Mouse (Mus musculus): ENCODE measurements around the gene Gm20605. TPM values are rescaled to one million over a fixed set of nuclear protein-coding genes. Genes with fewer than 3 reads are reported as not detected.

Gm20605 gene
- polyA plus RNA-seq, 1 experiment: 5.4 TPM

- Histone ChIP-seq H3K9me3 (replicated peaks; ENCODE audit: control insufficient read depth, insufficient read depth, low read length, poor library complexity, severe bottlenecking) (no peaks in the 10 kb centered on the region), H3K36me3 (ENCODE audit: control insufficient read depth, insufficient read depth, low read length, poor library complexity, severe bottlenecking) (no peaks in the 10 kb centered on the region), H3K4me3 (ENCODE audit: low read depth, low read length) (no peak overlapping the region), H3K27me3 (ENCODE audit: control insufficient read depth, insufficient read depth, low read length, poor library complexity, severe bottlenecking) (no peaks in the 10 kb centered on the region), H3K4me1 (ENCODE audit: control insufficient read depth, insufficient read depth, low read length) (peaks cover 3% of the 10 kb centered on the region), H3K9ac (ENCODE audit: low read depth, poor library complexity, severe bottlenecking) (no peak overlapping the region), H3K27ac (ENCODE audit: insufficient read depth, low read length) (0 out of 2 replicates have a peak overlapping the region, but pooled peaks have one; percentile 21)
- no peak for TF ChIP-seq EP300 (IDR thresholded peaks at IDR 0.05; ENCODE audit: insufficient read depth, low read depth, low read length)
- no peak for TF ChIP-seq POLR2A (IDR thresholded peaks at IDR 0.05; ENCODE audit: insufficient read depth, low read length)
- no peak for TF ChIP-seq CTCF (IDR thresholded peaks at IDR 0.05; ENCODE audit: low read depth, low read length)
Measured at GRCm38 (mm10) chr5:137615347-137615746, 13.6 kb upstream of the Gm20605 start.

- Histone ChIP-seq H3K4me3 (ENCODE audit: low read depth, low read length) (no peak overlapping the region), H3K9me3 (replicated peaks; ENCODE audit: control insufficient read depth, insufficient read depth, low read length, poor library complexity, severe bottlenecking) (no peaks in the 10 kb centered on the region), H3K27ac (ENCODE audit: insufficient read depth, low read length) (no peak overlapping the region), H3K4me1 (ENCODE audit: control insufficient read depth, insufficient read depth, low read length) (no peaks in the 10 kb centered on the region), H3K36me3 (ENCODE audit: control insufficient read depth, insufficient read depth, low read length, poor library complexity, severe bottlenecking) (no peaks in the 10 kb centered on the region), H3K9ac (ENCODE audit: low read depth, poor library complexity, severe bottlenecking) (no peak overlapping the region), H3K27me3 (ENCODE audit: control insufficient read depth, insufficient read depth, low read length, poor library complexity, severe bottlenecking) (no peaks in the 10 kb centered on the region)
- TF ChIP-seq POLR2A (IDR thresholded peaks at IDR 0.05; ENCODE audit: insufficient read depth, low read length): no peak
- no peak for TF ChIP-seq CTCF (IDR thresholded peaks at IDR 0.05; ENCODE audit: low read depth, low read length)
- TF ChIP-seq EP300 (IDR thresholded peaks at IDR 0.05; ENCODE audit: insufficient read depth, low read depth, low read length): no peak
Measured at GRCm38 (mm10) chr5:137623937-137624530, 4.9 kb upstream of the Gm20605 start.

DNA sequence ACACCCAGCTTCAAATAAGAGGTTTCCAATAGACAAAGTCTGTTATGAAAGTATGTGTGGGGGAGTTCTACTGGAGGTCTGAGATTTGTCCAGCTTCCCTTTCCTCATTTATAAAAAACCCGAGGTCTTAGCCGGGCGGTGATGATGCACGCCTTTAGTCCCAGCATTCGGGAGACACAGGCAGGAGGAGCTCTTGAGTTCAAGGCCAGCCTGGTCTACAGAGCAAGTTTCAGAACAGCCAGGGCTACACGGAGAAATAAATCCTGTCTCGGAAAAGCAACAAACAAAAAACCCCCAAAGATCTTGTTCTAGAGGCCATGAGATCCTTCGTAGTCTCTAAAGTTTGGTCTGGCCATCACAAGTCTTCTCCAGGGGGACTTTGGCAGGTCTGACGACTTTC, 984 bp upstream of the Gm20605 start:
- TF ChIP-seq CTCF (IDR thresholded peaks at IDR 0.05; ENCODE audit: low read depth, low read length) (no peak), POLR2A (IDR thresholded peaks at IDR 0.05; ENCODE audit: insufficient read depth, low read length) (no peak), EP300 (IDR thresholded peaks at IDR 0.05; ENCODE audit: insufficient read depth, low read depth, low read length) (no peak)
- Histone ChIP-seq H3K4me3 (ENCODE audit: low read depth, low read length) (peak overlapping the region; percentile 84), H3K9me3 (replicated peaks; ENCODE audit: control insufficient read depth, insufficient read depth, low read length, poor library complexity, severe bottlenecking) (no peaks in the 10 kb centered on the region), H3K4me1 (ENCODE audit: control insufficient read depth, insufficient read depth, low read length) (no peaks in the 10 kb centered on the region), H3K27me3 (ENCODE audit: control insufficient read depth, insufficient read depth, low read length, poor library complexity, severe bottlenecking) (no peaks in the 10 kb centered on the region), H3K9ac (ENCODE audit: low read depth, poor library complexity, severe bottlenecking) (peak overlapping the region; percentile 66), H3K36me3 (ENCODE audit: control insufficient read depth, insufficient read depth, low read length, poor library complexity, severe bottlenecking) (no peaks in the 10 kb centered on the region), H3K27ac (ENCODE audit: insufficient read depth, low read length) (peak overlapping the region; percentile 76)

GRCm38 (mm10) chr5:137629306-137629721, 339 bp downstream of the Gm20605 start:
- no peaks in the 10 kb centered on the region for H3K4me1 ChIP-seq (ENCODE audit: control insufficient read depth, insufficient read depth, low read length)
- peak overlapping the region; percentile 80 for H3K27ac ChIP-seq (ENCODE audit: insufficient read depth, low read length)
- no peaks in the 10 kb centered on the region for H3K36me3 ChIP-seq (ENCODE audit: control insufficient read depth, insufficient read depth, low read length, poor library complexity, severe bottlenecking)
- H3K4me3 ChIP-seq (ENCODE audit: low read depth, low read length): peak overlapping the region; percentile 71
- H3K9me3 ChIP-seq (replicated peaks; ENCODE audit: control insufficient read depth, insufficient read depth, low read length, poor library complexity, severe bottlenecking): no peaks in the 10 kb centered on the region
- no peaks in the 10 kb centered on the region for H3K27me3 ChIP-seq (ENCODE audit: control insufficient read depth, insufficient read depth, low read length, poor library complexity, severe bottlenecking)
- peak overlapping the region; percentile 74 for H3K9ac ChIP-seq (ENCODE audit: low read depth, poor library complexity, severe bottlenecking)
- TF ChIP-seq CTCF (IDR thresholded peaks at IDR 0.05; ENCODE audit: low read depth, low read length) (no peak), POLR2A (IDR thresholded peaks at IDR 0.05; ENCODE audit: insufficient read depth, low read length) (no peak), EP300 (IDR thresholded peaks at IDR 0.05; ENCODE audit: insufficient read depth, low read depth, low read length) (no peak)

DNA sequence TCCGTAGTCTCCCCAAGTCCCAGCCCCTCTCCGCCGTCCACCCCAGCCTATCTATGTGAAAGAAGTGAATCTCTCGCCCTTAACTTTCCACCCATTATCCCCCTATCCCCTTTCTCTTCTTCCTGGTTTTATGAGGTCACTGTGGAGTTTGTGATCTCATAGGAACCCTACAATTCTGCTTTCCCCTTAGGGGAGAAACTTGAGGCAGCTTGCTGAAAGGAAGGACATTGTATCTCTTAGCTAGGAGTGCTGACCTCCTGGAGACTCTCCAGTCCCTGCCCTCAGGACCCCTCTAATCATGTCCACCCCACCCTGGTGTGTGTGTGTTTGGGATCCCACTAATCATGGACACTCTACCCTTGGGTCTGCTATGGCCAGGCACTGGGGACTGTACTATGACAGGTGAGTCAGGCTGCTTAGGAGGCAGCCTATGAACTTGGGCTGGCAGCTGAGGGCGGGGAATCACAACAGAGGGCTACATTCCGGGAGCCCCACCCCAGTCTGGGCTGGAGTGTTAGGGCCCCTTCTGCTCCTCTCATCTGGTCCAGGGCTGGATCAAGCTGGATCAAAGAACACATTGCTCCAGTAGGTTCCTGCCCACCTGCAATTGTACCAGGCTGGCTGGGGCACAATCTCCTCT, 1.1 kb downstream of the Gm20605 start:
- Histone ChIP-seq H3K9me3 (replicated peaks; ENCODE audit: control insufficient read depth, insufficient read depth, low read length, poor library complexity, severe bottlenecking) (no peaks in the 10 kb centered on the region), H3K27ac (ENCODE audit: insufficient read depth, low read length) (peak overlapping the region; percentile 96), H3K36me3 (ENCODE audit: control insufficient read depth, insufficient read depth, low read length, poor library complexity, severe bottlenecking) (peaks cover under 1% of the 10 kb centered on the region), H3K4me3 (ENCODE audit: low read depth, low read length) (peak overlapping the region; percentile 71), H3K27me3 (ENCODE audit: control insufficient read depth, insufficient read depth, low read length, poor library complexity, severe bottlenecking) (no peaks in the 10 kb centered on the region), H3K4me1 (ENCODE audit: control insufficient read depth, insufficient read depth, low read length) (no peaks in the 10 kb centered on the region), H3K9ac (ENCODE audit: low read depth, poor library complexity, severe bottlenecking) (peak overlapping the region; percentile 74)
- TF ChIP-seq EP300 (IDR thresholded peaks at IDR 0.05; ENCODE audit: insufficient read depth, low read depth, low read length) (no peak; the same call in 1 of the 2 replicates), CTCF (IDR thresholded peaks at IDR 0.05; ENCODE audit: low read depth, low read length) (no peak), POLR2A (IDR thresholded peaks at IDR 0.05; ENCODE audit: insufficient read depth, low read length) (no peak)

DNA sequence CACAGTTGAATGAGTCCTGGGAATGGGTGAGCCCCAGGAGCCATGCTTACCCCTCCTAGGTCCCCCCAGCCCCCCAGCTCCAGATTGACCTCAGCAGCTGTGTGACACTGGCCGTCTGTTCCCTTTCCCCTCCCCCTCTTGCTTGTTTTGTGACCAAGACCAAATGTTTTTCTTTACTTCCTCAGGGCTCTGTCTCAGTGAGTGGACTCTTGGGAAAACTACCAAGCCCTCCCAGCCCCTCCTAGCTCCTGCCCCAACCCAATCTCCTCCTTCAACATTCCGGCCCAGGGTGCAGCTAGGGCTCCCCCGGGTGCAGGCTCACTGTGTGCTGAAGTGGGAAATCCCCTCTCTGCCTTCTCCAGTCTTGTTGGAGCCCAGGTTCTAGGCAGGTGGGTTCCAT, 1.6 kb downstream of the Gm20605 start:
- TF ChIP-seq CTCF (IDR thresholded peaks at IDR 0.05; ENCODE audit: low read depth, low read length): no peak
- TF ChIP-seq EP300 (IDR thresholded peaks at IDR 0.05; ENCODE audit: insufficient read depth, low read depth, low read length): peak; percentile 40; the same call in 1 of the 2 replicates
- peak overlapping the region; percentile 96 for H3K27ac ChIP-seq (ENCODE audit: insufficient read depth, low read length)
- H3K4me1 ChIP-seq (ENCODE audit: control insufficient read depth, insufficient read depth, low read length): no peaks in the 10 kb centered on the region
- H3K9ac ChIP-seq (ENCODE audit: low read depth, poor library complexity, severe bottlenecking): peak overlapping the region; percentile 74
- H3K4me3 ChIP-seq (ENCODE audit: low read depth, low read length): peak overlapping the region; percentile 71
- H3K27me3 ChIP-seq (ENCODE audit: control insufficient read depth, insufficient read depth, low read length, poor library complexity, severe bottlenecking): no peaks in the 10 kb centered on the region
- no peaks in the 10 kb centered on the region for H3K9me3 ChIP-seq (replicated peaks; ENCODE audit: control insufficient read depth, insufficient read depth, low read length, poor library complexity, severe bottlenecking)
- H3K36me3 ChIP-seq (ENCODE audit: control insufficient read depth, insufficient read depth, low read length, poor library complexity, severe bottlenecking): peaks cover 5% of the 10 kb centered on the region

All from ES-Bruce4 (cell line).